Mouse (Mus musculus): ENCODE measurements around the gene Fam213a.

Fam213a gene

DNA sequence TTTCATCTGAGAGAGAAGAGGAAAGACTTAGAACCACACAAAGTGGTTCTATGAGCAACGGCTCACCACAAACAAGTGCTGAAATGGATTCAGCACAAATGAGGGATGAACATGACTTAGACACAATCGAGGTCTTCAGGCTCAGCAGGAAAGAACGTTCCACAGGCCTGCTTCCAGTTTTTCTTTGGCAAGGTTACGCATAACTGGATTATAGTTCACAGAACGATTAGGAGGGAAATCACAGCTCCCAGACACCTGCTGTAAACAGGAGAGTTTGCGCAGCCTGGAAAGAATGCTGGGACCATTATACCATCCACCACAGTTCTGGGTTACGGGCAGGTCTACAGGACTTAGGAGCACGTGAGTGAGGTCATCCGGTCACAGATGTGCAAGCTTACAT is 7.9 kb downstream of the Fam213a start:
- in situ Hi-C loops (cut with MboI; ENCODE audit: low sequenced_read_pairs): no loop called here

DNA sequence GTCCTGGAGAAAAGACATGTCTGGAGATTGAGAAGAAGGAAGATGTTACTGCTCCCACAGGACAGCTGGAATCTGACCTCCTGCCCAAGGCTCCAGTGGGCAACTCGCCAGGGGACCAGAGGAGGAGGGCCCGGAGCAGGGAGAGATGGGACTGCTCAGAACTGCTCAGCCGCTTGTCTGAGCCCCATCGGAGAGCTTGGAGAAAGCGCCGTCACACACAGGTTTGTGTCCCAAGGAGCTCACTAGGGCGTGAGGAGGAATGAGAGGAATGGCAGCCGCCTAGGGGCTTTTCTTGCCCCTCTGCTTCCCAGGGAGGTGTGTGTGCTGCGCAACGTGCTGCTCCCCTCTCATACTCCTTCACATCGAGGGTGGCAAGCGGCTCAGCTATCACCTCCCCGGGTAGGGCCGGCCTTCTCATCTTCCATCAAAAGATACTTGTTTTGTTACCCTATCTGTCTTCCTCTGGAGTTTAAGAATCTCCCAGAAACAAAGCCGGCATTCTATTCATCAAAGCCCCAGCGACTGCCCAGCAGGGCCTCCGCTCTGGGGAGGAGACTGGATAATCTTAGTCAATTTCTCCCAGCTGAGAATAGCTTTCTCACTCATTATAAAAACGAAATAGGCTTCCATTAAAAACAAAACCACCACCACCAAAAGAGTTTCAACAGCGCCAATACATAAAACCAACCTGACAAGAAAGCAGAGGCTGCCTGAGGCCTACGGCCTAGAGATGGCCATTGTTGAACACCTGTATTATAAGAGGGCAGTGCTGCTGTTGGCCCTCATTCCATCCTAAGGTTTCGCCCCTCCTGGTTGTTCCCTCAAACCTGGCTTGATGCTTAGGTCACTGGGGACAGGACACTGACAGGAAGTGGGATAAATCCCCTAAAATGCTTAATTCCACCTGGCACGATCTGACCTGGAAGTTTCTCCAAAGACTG is 9.1 kb downstream of the Fam213a start:
- in situ Hi-C loops (cut with MboI; ENCODE audit: low sequenced_read_pairs): no loop called here

DNA sequence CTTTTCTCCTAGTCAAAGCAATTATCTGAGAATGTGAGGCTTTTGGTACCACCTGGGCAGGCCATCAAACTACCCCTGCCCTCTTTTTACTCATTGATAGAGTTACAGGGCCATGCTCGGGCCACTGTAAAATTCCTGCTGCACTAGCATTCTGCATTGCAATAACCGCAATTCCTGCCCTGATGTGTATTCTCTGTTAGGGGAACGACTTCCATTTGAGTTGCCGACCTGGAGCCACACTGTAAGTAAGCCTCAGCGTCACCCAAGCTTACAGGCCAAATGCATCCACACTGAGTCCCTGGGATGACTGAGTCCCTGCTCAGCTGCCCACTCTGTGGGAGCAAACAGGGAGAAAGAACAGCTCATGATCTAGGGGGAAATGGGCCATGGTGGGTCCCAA is 12.0 kb downstream of the Fam213a start:
- in situ Hi-C loops (cut with MboI; ENCODE audit: low sequenced_read_pairs): no loop called here

DNA sequence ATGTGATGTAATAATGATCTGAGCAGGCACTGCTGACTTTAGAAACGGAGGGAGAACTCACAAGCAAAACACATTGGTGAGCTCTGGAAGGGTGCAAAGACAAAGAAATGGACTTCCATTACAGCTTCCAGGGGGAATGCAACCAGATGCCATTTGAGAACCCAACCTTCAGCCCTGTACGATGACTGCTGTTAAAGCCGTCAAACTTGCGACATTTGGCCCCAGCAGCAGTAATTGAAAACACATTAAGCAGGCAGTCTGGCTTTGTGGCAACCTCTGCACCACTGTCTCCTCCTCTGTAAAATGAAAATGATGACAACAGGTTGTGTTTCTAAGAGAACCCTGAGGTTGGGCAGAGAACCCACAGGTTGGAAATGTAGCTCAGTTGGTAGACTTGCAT is 12.8 kb downstream of the Fam213a start:
- in situ Hi-C loops (cut with MboI; ENCODE audit: low sequenced_read_pairs): no loop called here

DNA sequence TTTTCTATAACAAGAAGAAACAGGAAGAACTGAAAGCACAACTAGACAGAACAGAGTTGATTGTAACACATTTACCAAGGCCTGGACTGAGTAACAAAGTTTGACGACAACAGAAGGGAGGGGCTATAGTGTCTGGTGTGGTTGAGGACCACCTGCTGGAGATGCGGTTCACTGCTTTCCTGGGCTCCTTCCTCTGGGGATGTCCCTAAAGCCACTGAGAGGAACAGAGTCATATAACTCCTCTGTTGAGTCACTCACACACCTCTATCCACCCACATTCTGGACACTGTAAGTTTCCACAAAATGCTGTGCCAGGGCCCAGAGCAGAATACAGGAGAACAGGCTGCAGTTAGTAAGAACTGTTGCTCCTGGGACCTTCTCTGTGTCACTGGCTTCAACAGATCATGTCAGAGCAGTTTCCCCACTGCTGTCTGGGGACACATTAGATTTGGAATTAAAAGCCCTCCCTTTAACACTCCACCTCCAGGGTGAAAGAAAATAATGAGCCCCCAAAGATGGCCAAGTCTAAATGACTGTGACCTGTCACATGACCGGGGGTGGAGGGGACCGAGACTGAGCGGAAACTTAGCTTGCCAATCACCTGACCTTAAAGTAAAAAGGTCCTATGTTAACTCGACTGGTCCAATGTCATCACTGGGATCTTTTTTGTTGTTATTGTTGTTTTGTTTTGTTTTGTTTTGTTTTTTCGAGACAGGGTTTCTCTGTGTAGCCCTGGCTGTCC is 13.5 kb downstream of the Fam213a start:
- in situ Hi-C loops (cut with MboI; ENCODE audit: low sequenced_read_pairs): no loop called here

DNA sequence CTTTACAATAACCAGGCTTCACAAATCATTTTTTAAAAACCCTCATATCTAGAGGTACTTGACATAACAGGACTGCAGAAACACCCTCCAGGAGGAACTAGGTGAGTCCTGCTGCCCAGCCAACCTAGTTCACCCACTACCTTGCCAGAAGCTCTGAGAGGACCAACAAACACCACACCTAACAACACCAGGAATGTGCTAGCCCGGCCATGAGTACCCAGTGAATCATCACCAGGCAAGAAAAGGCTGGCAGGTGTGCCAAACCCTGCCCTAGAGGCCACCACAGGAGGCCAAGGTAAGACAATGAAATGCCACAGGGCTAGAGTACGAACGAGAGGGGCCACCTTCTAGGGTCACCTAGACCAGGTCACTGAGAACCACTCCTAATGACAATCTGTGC is 17.4 kb downstream of the Fam213a start:
- in situ Hi-C loops (cut with MboI; ENCODE audit: low sequenced_read_pairs): no loop called here

DNA sequence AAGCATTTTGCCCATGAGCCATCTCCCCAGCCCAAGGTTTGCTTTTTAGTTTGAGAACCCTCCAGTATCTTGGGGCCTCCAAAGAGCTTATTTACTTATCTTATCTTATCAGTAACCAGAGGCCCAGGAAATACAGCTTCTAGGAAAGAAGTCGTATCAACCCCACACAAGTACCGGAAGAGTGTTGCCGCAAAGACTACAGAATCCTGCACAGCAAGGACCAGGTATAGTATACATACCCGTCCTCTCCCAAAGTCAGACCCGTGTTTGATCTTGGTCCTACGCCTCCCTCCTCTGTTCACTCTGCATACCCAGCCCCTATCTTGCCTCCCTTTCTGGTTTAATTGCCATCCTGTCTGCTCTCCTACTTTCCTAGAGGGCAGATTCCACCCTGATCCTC is 21.1 kb downstream of the Fam213a start:
- in situ Hi-C loops (cut with MboI; ENCODE audit: low sequenced_read_pairs): no loop called here

DNA sequence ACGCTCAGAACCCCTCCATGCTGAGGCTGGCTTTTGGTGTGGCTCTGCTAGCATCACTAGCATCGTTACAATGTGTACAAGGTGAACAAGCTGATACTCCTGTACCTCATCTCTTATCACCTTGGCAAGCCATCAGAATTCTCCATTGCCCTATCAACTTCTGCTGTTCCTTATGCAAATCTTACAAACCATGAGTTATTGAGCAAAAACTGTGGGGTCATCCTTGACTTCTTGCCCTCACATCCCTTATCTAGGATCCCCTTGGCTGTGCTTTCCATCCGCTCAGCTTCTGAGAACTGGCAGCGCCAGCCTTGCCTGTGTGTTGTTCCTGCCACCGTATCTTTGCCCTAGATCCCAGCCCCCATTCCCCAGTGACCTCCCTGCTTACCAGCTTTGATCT is 24.8 kb downstream of the Fam213a start:
- in situ Hi-C loops (cut with MboI; ENCODE audit: low sequenced_read_pairs): no loop called here

DNA sequence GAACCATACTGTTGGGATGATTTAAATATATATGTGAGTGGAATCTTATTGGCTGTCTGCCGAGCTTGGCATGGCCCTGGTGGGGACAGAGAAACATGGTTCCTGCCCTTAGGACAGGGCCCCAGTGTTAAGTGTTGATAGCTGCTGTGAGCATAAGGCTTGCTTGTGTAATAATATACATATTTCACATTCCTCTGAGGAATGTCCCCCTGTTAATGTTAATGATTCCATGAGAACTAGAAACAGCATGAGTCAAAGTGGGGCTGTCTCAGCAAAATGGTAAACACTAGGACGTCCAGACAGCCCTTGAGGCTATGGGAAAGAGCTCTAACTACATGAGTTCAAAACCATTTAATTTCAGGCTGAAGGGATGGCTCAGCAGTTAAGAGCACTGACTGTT is 26.4 kb downstream of the Fam213a start:
- in situ Hi-C loops (cut with MboI; ENCODE audit: low sequenced_read_pairs): no loop called here

DNA sequence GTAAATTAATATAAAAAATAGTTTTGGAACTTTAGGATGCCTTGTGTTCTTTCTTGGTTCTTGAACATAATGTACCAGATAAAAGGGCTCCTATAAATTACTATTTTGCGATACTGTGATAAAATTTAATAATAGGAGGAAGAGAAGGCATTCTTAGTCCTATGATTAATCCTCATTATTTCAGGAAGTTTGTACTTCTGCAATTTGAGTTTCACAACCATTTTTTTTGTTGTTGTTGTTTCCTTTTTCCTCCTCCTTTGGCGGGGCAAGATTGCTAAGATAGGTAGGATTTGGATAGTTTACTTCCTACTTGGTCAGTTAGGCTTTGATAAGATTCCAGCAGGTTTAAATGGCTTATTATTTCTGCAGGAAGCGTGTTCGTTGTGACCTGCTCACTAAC is 28.0 kb downstream of the Fam213a start:
- in situ Hi-C loops (cut with MboI; ENCODE audit: low sequenced_read_pairs): no loop called here

DNA sequence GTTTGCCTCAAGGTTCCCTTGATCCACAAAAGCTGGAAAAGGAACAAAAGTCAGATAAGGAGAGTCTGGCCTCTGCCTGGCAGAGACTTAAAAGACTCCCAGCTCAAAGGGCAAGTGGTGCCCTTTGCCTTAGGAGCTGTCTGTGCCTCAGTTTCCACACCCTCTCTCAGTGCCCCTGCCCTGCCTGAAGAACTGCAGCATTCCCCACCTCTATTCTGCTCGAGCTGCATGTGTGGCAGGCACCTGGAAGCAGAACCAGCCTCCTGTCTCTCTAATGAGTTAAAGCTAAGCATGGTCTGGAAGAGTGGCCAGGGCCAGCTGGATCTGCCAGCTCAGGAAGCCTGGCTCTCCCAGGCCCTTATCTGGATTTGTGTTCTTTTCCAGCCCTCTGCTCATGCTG is 33.9 kb downstream of the Fam213a start:
- in situ Hi-C loops (cut with MboI; ENCODE audit: low sequenced_read_pairs): loop anchor here (5.0 to 10.0 kb wide), 2 partner anchors 53 to 55 kb away; no protein-coding TSS in a partner anchor

DNA sequence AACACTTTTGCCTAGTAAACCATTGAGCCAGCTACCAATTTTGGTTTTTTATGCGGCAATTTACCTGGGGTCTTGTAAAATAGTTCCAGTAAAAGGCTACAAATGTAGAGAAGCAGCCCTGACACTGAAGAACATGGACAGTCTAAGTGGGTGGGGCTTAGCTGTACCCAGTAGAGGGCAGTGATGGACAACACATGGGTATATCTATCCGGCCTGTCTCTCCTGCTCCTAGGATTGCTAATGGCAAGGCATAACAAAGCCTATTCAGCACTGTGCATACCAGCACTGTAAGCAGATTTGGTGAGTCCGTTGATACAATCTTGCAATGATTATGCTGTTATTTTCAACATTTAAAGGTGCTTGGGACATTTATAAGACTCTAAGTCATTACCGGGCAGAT is 34.6 kb downstream of the Fam213a start:
- in situ Hi-C loops (cut with MboI; ENCODE audit: low sequenced_read_pairs): loop anchor here (5.0 to 10.0 kb wide), 2 partner anchors 53 to 54 kb away; no protein-coding TSS in a partner anchor

DNA sequence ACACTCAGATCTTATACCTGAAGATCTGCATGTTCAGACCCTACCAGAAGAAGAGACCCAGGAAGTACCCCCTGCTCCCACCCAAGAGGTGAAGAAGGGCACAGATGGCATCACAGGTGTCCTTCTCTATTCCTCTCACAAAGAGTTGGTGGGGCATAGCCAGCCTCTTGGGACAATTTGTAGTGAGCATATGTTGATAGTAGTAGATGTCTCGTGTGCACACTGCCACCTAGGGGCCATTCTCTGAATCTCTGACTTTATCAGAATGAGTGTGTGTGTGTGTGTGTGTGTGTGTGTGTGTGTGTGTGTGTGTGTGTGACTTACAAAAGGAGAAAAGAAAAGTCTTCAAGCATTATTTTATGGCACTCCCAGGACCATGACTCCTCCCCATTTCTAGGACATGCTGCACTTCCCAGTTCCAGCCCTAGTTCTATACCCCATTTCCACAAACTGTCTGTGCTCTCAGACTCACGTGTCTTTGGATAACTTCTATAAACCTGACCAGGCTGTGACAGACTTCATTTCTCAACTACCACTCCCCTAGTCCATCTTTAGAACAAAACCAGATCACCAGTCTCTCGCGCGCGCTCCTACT is 38.4 kb downstream of the Fam213a start:
- in situ Hi-C loops (cut with MboI; ENCODE audit: low sequenced_read_pairs): loop anchor here (5.0 to 10.0 kb wide), 2 partner anchors 50 to 57 kb away; no protein-coding TSS in a partner anchor

DNA sequence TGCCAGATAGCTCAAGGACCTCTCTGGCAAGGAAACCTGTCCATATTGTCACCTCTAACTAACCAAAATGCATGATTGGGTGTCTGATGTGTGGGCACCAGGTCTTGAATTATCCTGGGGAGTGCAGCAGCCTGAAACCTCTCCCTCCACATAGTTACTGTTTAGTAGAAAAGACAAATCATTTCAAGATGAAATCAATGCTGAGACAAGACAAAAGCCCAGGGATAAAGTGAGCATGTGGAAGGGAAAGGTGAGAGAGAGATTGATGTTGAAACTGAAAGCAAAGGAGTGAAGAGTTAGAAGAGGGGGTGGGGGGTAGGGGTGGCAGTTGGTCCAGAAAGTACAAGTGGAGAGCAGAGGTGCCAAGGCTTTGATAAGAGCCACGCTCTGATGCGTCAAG is 45.5 kb downstream of the Fam213a start:
- in situ Hi-C loops (cut with MboI; ENCODE audit: low sequenced_read_pairs): no loop called here

DNA sequence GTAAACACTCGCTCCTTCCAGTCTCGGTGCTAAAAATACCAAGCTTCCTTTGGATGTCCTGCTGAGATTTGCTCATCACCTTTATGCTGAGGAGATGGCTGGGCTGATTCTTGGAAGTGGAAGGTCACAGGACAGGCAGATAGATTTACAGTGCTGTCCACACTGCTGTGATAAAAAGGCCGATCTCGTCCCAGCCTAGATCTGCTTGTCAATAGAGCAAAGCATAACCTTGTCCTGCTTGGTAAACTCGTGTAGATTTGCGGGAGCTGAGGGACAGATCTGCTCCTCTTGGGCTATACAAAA is 46.0 kb downstream of the Fam213a start:
- in situ Hi-C loops (cut with MboI; ENCODE audit: low sequenced_read_pairs): no loop called here

DNA sequence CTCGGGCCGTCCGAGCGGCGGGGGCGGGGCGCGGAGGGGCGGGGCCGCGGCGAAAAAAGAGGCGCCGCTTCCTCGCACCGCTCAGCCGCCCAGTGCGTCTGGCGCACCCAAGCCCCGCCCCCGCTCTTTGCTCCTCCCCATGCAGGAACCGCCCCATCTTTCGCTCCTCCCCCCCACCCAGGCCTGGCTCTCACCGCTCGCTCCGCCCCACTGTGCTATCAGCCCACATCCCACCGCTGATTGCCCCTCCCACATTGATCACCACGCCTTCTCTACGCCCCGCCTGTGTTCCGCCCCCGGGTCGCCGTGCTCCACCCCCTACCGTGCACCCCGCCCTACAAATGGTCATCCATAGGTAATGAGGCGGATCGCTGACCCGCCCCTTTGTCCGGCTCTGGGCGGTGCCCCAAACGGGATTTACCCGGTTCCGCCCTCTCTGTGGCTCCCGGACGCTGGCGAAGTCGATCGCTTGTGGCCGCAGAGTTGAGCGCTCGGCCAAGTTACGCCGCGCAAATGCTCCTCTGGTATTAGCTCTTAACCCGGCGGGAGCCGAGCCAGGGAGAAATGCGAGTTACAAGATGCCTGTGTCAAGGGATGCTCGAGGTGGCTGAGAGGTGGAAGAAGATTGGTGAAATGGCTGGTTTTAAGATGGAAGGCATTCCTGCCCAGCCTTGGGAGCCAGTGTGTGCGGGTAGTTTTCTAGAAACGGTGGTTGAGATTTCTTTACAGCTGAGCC is 46.6 kb downstream of the Fam213a start:
- in situ Hi-C loops (cut with MboI; ENCODE audit: low sequenced_read_pairs): no loop called here

DNA sequence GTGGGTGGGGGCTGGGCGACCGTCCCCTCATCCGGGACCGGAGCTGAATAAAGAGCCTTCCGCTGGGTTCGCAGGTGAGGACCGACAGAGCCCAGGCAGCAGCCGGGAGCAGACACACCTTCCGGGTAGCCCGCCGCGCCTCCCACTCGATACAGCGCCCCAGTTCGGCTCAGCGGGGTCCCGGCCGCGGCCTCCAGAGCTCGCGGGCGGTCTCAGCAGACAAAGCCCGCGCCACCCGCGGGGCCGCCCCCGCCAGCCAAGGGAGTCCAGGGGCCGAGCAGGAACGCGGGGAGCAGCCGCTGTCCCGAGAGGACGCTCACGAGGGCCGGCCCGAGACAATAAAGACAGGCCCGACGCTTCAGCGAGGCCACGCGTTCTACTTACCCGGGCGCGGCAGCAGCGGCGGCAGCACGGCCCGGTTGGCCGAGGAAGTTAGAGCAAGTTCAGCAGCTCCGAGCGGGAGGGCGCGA is 47.2 kb downstream of the Fam213a start, which contains the start of gene Tspan14:
Gene Tspan14, minus strand, starts transcription at position 416 of the 470 bp plus-strand sequence.
- in situ Hi-C loops (cut with MboI; ENCODE audit: low sequenced_read_pairs): no loop called here

DNA sequence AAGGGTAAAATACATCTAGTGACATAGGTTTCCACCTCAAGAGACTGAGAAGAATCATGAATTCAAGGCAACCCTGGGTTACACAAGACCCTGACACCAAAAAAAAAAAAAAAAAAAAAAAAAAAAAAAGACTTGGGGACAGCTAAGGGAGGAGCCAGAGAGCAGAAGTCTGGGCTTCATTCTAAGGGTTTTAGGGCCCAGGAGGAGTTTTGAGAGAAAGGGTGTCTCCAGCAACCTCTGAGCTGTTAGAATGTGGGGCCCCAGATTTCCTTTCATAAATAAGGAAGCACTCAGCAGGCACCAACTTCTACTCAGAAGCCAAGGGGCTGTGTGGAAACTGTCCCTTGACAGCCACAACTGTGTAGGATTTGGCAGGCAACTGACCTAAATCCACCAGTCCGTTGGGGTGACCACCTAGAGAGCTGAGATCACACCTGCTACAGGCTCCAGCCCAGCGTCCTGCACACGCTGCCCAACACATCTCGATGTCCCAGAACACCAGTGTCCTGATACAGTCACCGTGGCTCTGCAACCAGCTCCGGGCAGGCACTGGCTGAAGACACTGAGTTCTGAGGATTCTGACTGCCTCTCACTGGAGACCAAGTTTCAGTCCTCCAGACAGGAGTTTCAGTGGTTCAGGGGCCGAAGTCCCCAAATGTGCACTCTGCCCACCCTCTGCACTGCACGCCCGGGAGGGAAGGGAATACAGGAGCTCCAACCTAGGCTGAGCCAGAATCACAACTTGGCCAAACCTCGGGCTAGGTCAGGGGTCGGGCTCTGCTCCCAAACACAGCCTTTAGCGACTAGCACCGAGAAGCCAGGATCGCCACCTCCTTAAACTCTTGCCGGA is 47.9 kb downstream of the Fam213a start:
- in situ Hi-C loops (cut with MboI; ENCODE audit: low sequenced_read_pairs): no loop called here

DNA sequence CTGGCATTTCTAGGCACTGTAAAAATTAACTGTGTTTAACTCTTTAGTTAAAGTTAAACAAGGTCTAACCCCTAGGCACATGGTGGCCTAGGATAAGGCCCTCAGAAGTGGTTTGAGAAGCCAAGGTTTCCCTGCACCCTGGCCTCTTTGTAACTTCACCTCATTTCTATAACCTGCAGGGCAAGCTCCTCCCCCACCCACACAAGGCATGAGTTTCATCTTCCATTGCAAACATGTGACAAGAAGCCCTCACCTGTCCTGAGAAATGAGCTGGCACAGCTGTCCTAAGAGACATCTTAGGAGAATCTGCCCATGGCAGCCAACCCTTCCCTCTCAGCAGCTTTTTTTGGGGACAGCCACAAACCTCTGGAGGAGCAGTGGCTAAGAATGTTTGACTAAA is 48.7 kb downstream of the Fam213a start:
- in situ Hi-C loops (cut with MboI; ENCODE audit: low sequenced_read_pairs): no loop called here

DNA sequence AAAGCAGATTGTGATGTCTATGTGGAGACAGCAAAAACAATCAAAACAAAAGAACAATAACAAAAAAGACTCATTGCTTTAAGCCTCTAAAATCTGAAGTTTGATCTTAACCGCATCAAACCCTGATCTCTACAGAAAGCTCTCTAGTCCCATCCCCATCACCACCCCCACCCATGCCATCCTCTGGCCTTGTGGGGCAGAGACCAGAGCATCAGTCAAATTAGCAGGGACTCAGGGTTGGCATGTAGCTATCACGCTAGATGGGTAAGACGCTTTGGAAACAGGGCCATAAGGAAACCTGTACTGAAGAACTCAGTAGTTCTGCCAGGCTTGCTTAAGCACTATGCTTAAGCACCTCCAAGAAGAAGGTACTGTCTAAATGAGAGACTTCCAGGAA is 49.4 kb downstream of the Fam213a start:
- in situ Hi-C loops (cut with MboI; ENCODE audit: low sequenced_read_pairs): no loop called here
